Mouse (Mus musculus) limb, embryonic 14.5 days (tissue): ENCODE measurements around the gene Usp16. TPM values are rescaled to one million over a fixed set of nuclear protein-coding genes. Genes with fewer than 3 reads are reported as not detected.

Experiments used
- ATAC-seq: fragments of 200-750 bp; cut with Nextera tagmentation; 2 replicates; pipeline ENCODE4 v1.8.0; 2017; ENCODE audit warnings: low read depth, moderate number of reproducible peaks, moderate TSS enrichment; ENCODE audit not compliant: low FRiP score
- DNase-seq: peaks from one replicate; pipeline ENCODE4 v3.0.0-alpha.2; 2015; ENCODE audit warnings: low spot score
- H3K27ac ChIP-seq: fragments of 300-500 bp; sonication (generic); replicated peaks from 2 replicates; pipeline ENCODE4 v1.5.1; 2014; ENCODE audit warnings: low read depth, mild to moderate bottlenecking, low read length, moderate library complexity, mixed read lengths
- H3K27me3 ChIP-seq: fragments of 300-500 bp; sonication (generic); 2 replicates; pipeline ENCODE4 v1.6.1; 2014; ENCODE audit warnings: low read length, mixed read lengths; ENCODE audit not compliant: control insufficient read depth, insufficient read depth
- H3K36me3 ChIP-seq: fragments of 300-500 bp; sonication (generic); 2 replicates; pipeline ENCODE4 v1.6.1; 2014; ENCODE audit warnings: mild to moderate bottlenecking, low read length, moderate library complexity, mixed read lengths; ENCODE audit not compliant: control insufficient read depth, insufficient read depth
- H3K4me1 ChIP-seq: fragments of 300-500 bp; sonication (generic); 2 replicates; pipeline ENCODE4 v1.6.1; 2014; ENCODE audit warnings: antibody characterized with exemption, low read length, mixed read lengths; ENCODE audit not compliant: control insufficient read depth, insufficient read depth
- H3K4me2 ChIP-seq: fragments of 300-500 bp; sonication (generic); replicated peaks from 2 replicates; pipeline ENCODE4 v1.6.1; 2014; ENCODE audit warnings: low read depth, mild to moderate bottlenecking, low read length, moderate library complexity; ENCODE audit not compliant: severe bottlenecking
- H3K4me3 ChIP-seq: fragments of 300-500 bp; sonication (generic); replicated peaks from 2 replicates; pipeline ENCODE4 v1.5.1; 2014; ENCODE audit warnings: low read length
- H3K9ac ChIP-seq: fragments of 300-500 bp; sonication (generic); 2 replicates; pipeline ENCODE4 v1.6.1; 2014; ENCODE audit warnings: mild to moderate bottlenecking, low read depth, low read length, moderate library complexity; ENCODE audit not compliant: severe bottlenecking
- H3K9me3 ChIP-seq: fragments of 300-500 bp; sonication (generic); 2 replicates; pipeline ENCODE4 v1.6.1; 2016; ENCODE audit warnings: low read length; ENCODE audit not compliant: control insufficient read depth
- POLR2A ChIP-seq: fragments of 200-500 bp; IDR thresholded peaks from 2 replicates; pipeline ENCODE4 v1.8.0; 2012; ENCODE audit warnings: inconsistent platforms, mild to moderate bottlenecking, moderate library complexity, borderline replicate concordance; ENCODE audit not compliant: insufficient read depth, insufficient read length; ENCODE audit errors: extremely low read depth
- WGBS: fragments of 180-500 bp; shearing (Covaris S2); extraction: QIAGEN DNeasy Blood & Tissue Kit; methylation state at CpG from one replicate; pipeline ENCODE4 v1.1.7; 2014; 5-methylcytosine and 5-hydroxymethylcytosine counted together
- polyA plus RNA-seq, 2 experiments: library from polyadenylated mRNA; depleted of rRNA in 1 of 2; stranded (reverse) in 1 of 2; unstranded in 1 of 2; fragments of >200 nt; fragmentation: Nextera tagmentation in 1 of 2; extraction: Ambion mirVana in 1 of 2; gene quantifications; 2 replicates each; pipeline versions ENCODE4 v1.2.1 to v1.2.3; 2012 to 2014

Usp16 gene
- polyA plus RNA-seq, 2 experiments, result 58.9 to 63.4 TPM

DNA sequence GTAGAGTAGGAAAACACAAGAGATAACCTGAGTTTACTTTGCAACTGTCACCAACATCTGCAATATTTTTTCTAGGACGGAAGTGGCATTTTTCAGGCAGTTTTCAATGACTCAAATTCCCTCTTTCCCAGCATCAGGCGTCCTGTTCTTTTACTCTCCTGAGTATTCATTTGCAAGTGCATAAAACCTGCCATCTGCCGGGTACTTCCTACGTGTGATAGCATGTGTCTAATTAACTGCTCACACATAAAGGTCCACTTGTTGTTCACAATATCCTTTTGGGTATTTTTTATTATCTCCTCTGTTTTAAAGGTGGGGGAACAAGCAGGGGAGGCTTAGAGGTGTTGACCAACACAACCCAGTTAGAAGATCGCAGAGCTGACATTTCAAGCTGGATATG, 57.2 kb downstream of the Usp16 start:
- no peaks in the 10 kb centered on the region for H3K9me3 ChIP-seq
- DNase-seq (no peak), ATAC-seq (no peak)
- no peak overlapping the region for H3K4me3 ChIP-seq
- H3K27me3 ChIP-seq, result no peaks in the 10 kb centered on the region
- no peaks in the 10 kb centered on the region for H3K4me1 ChIP-seq
- H3K9ac ChIP-seq, result no peak overlapping the region
- WGBS, result 50% methylated on average over 5 of the region's 5 CpGs
- H3K27ac ChIP-seq, result no peak overlapping the region
- no peak for TF ChIP-seq POLR2A
- H3K4me2 ChIP-seq, result no peak overlapping the region
- H3K36me3 ChIP-seq, result no peaks in the 10 kb centered on the region

GRCm38 (mm10) chr16:87512331-87512730, 57.8 kb downstream of the Usp16 start:
- no peak for TF ChIP-seq POLR2A
- Histone ChIP-seq H3K4me3 (no peak overlapping the region), H3K9me3 (no peaks in the 10 kb centered on the region), H3K4me2 (no peak overlapping the region), H3K4me1 (no peaks in the 10 kb centered on the region), H3K27ac (no peak overlapping the region), H3K9ac (no peak overlapping the region), H3K36me3 (no peaks in the 10 kb centered on the region), H3K27me3 (no peaks in the 10 kb centered on the region)
- no peak for DNase-seq
- no peak for ATAC-seq
- 92% methylated on average over 14 of the region's 14 CpGs for WGBS

DNA sequence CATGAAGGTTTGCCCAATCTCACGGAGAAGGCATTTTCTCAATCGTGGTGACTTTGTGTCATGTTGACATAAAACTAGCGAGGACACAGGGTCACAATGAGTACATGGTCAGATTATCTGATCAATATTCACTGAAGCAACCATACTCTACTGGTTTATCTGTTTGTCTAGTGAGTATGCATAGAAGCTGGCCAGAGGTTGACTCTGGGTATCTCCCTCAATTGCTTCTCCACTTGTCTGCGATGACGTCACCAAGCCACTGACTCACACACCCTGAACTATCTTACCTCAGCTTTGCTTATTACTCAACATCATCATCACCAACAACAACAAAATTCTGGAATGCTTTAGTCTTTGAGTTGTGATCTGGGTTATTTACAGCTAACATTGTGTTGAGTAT, 69.7 kb downstream of the Usp16 start:
- H3K9me3 ChIP-seq, result no peaks in the 10 kb centered on the region
- H3K4me3 ChIP-seq, result no peak overlapping the region
- H3K4me1 ChIP-seq, result no peaks in the 10 kb centered on the region
- H3K27me3 ChIP-seq, result no peaks in the 10 kb centered on the region
- DNase-seq, result no peak
- no peak for ATAC-seq
- TF ChIP-seq POLR2A, result no peak
- no peak overlapping the region for H3K27ac ChIP-seq
- no peak overlapping the region for H3K9ac ChIP-seq
- H3K36me3 ChIP-seq, result no peaks in the 10 kb centered on the region
- H3K4me2 ChIP-seq, result no peak overlapping the region
- 80% methylated on average over 5 of the region's 5 CpGs for WGBS

DNA sequence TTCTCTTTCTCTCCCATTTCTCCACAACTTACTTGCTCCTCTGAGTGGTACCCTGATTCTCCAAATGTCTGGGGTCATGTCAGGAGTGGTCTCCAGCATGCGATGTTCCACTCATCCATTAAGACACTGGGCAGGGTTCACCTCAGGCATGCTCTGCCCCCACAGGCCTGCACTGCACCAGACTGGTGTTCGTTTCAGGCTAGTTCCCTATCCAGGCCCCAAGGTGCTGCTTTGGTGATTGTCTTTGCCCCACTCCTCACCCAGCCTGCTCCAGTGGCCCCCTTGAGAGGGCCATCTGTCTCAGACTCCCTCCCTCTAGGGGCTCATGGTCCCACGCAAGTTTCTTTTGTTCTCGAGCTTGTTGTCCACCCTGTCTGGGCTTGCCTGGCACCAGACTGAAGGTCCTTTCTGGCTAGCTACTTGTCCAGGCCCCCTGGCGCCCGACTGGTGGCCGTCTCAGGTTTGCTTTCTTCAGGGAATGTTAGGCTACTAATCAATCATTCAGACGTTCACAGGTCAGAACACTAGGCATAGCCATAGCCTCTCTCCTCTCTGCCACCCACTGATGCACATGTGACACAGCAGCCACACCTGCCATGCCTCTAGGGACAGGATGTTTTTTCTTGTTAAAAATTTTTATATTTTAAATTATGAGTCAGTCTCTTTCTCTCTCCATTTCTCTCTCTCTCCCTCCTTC, 73.2 kb downstream of the Usp16 start:
- no peaks in the 10 kb centered on the region for H3K27me3 ChIP-seq
- no peak overlapping the region for H3K4me3 ChIP-seq
- no peak for TF ChIP-seq POLR2A
- ATAC-seq (no peak), DNase-seq (no peak)
- H3K9me3 ChIP-seq, result no peaks in the 10 kb centered on the region
- no peak overlapping the region for H3K9ac ChIP-seq
- 56% methylated on average over 8 of the region's 8 CpGs for WGBS
- H3K4me2 ChIP-seq, result no peak overlapping the region
- H3K27ac ChIP-seq, result no peak overlapping the region
- no peaks in the 10 kb centered on the region; the same call in 1 of the 2 replicates for H3K4me1 ChIP-seq
- H3K36me3 ChIP-seq, result no peaks in the 10 kb centered on the region

DNA sequence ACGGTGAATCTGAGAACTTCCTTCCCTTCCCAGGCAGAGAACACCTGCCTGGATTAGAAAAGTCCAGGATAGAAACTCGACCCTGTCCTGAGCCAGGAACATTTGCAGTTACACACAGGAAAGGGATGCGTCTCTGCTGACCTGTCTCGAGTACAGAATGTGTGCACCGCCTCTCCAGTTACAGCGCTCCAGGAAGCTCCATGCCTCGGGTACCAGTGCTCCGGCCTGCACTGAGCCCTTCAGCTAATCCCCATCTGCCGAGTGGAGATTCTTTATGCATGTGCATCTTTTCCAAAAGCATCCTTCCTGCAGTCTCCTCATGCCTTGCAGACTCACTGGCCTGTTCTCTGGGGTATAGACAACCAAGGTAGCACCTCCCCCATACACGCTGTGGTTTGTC, 74.3 kb downstream of the Usp16 start:
- Histone ChIP-seq H3K9me3 (no peaks in the 10 kb centered on the region), H3K36me3 (no peaks in the 10 kb centered on the region), H3K27ac (no peak overlapping the region), H3K27me3 (no peaks in the 10 kb centered on the region), H3K4me3 (no peak overlapping the region), H3K4me2 (no peak overlapping the region), H3K4me1 (no peaks in the 10 kb centered on the region; the same call in 1 of the 2 replicates), H3K9ac (no peak overlapping the region)
- TF ChIP-seq POLR2A, result no peak
- no peak for DNase-seq
- 66% methylated on average over 10 of the region's 10 CpGs for WGBS
- no peak for ATAC-seq

Other genes starting within 250 kb of the Usp16 start
- 22.6 and 25.7 TPM in 2 replicates for gene N6amt1, start 100.5 kb upstream of the Usp16 start, polyA plus RNA-seq (2012; rRNA removed)
- gene N6amt1, start 100.5 kb upstream of the Usp16 start, polyA plus RNA-seq (2014; fragmentation: Nextera tagmentation; extraction: Ambion mirVana), result 24.1 and 24.6 TPM in 2 replicates
- gene Ltn1, start 22.1 kb upstream of the Usp16 start, polyA plus RNA-seq (2012; rRNA removed), result 15.9 and 16.3 TPM in 2 replicates
- gene Ltn1, start 22.1 kb upstream of the Usp16 start, polyA plus RNA-seq (2014; fragmentation: Nextera tagmentation; extraction: Ambion mirVana), result 28.5 and 28.8 TPM in 2 replicates
- gene Rwdd2b, start 14.1 kb upstream of the Usp16 start, polyA plus RNA-seq (2012; rRNA removed), result 6.5 and 7.5 TPM in 2 replicates
- gene Rwdd2b, start 14.1 kb upstream of the Usp16 start, polyA plus RNA-seq (2014; fragmentation: Nextera tagmentation; extraction: Ambion mirVana), result 8.5 and 9.7 TPM in 2 replicates
- gene Cct8, start 41.2 kb downstream of the Usp16 start, polyA plus RNA-seq (2012; rRNA removed), result 151 and 190 TPM in 2 replicates
- 392 and 395 TPM in 2 replicates for gene Cct8, start 41.2 kb downstream of the Usp16 start, polyA plus RNA-seq (2014; fragmentation: Nextera tagmentation; extraction: Ambion mirVana)
- 5.8 TPM in 2 replicates for gene Map3k7cl, start 98.6 kb downstream of the Usp16 start, polyA plus RNA-seq (2012; rRNA removed)
- 0.32 and 1.4 TPM in 2 replicates for gene Map3k7cl, start 98.6 kb downstream of the Usp16 start, polyA plus RNA-seq (2014; fragmentation: Nextera tagmentation; extraction: Ambion mirVana)
- 16.1 and 16.4 TPM in 2 replicates for gene Bach1, start 244.2 kb downstream of the Usp16 start, polyA plus RNA-seq (2012; rRNA removed)
- gene Bach1, start 244.2 kb downstream of the Usp16 start, polyA plus RNA-seq (2014; fragmentation: Nextera tagmentation; extraction: Ambion mirVana), result 13.3 and 16.7 TPM in 2 replicates